Mouse (Mus musculus): ENCODE data around the gene Lama2. TPM values are rescaled to one million over a fixed set of nuclear protein-coding genes. Genes with fewer than 3 reads are reported as not detected.

Gene Lama2
- polyA plus RNA-seq, 2 experiments from 2014 or later = 0.13 TPM; not detected in 1

DNA sequence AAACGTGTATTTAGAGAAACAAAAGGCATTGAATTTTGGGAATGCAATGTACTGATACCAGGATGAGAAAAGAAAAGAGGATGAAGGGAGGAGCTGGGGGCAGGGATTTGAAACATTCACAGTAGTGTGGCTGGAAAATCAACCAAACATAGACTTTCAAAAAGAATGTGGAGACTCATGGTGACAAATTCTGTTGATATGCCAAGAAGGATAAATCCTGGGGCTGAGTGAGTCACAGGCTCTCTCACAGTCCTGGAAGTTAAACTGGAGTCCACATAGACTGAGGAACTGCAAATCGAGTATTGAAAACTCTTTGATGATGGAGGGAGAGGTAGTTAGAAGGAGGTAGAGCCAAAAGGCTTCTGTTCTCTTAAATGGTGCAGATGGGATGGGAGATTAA lies 445.3 kb downstream of the Lama2 start:
- ATAC-seq = no peak

DNA sequence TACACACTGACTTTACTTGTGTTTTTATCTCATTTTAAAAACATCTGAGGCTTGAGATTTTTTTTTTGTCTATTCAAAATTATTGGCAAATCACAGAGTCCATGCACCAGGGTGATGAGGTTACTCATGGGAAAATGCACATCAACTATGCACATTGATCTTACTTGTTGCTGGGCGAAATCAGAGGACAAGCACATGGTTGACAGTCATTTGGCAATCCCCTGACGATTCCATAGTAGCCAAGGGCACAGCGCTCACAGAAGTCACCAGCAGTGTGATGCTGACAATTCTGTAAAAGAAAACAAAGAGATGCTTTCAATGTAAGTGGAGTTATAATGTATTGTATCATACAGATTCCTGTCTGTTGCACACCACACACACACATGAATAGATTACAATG lies 454.8 kb downstream of the Lama2 start:
- ATAC-seq = no peak

DNA sequence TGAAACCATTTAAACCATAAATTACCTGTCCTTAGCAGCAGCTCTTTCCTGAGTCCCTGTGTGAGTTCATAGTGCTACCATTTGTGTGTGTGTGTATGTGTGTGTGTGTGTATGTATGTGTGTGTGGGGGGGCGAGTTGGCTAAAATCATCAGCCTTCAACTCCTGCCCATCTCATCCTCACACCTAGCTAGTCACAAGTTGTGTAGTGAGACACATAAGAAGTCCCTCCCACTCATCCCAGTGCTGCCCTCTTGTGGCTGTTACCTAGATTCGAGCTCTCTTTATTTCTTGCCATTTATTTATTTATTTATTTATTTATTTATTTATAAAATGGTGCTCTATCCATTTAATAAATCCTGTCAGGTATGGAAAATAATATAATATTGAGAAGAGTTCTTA lies 457.2 kb downstream of the Lama2 start:
- ATAC-seq = no peak

DNA sequence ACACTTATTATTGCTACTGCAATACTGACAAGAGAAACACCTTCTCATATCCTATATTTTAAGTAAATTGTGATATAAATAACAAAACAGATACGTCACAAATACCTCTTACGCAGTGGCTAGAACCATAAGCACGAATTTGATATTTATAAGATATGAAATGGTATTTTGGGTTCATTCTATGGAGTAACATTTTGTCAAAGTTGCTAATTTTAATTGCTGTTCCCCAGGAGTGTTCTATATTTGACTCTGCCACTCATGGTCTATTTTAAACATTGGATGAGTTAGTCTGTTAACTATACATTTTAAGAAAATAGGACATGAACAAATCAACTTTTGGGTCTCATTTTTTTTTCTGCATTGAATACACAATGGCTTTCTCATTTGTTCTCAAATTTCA lies 469.3 kb downstream of the Lama2 start:
- no peak for ATAC-seq

DNA sequence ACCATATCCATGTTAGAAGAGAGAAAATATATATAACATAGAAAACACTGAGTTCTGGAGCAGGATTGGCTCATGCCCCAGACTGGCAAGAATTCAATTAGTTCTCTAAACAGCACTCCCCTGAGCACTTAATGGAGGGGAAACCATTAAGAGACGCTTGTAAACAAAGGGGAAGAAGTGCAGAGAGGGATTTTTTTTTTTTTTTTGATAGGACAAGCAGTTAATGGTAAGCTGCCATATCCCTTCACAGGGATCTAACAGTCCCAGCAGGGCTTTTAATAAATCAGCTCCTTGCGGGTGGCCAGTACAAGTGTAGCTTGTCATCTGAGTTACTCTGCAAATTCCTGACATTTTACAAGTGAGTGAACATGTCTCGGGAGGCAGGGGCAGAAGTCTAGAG lies 479.1 kb downstream of the Lama2 start:
- ATAC-seq = no peak

DNA sequence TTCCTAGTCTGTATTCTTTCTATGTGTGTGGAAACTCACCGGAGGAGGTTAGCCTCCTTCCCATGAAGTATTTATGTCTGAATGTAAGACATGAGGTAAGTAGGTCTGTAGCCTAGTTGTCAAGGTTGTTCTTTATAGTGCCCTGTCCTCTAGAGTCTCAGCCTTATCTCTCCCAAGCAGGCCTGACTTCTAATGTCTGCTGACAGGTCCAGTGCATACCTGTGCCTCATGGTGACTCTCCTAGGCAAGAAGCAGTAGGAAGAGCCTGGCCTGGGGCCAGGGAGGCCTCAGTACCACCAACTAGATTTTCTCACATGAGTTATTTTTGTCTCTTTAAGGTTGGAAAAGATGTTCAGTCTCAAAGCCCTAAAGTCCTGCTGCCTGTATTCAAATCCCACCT lies 483.8 kb downstream of the Lama2 start:
- ATAC-seq = no peak

DNA sequence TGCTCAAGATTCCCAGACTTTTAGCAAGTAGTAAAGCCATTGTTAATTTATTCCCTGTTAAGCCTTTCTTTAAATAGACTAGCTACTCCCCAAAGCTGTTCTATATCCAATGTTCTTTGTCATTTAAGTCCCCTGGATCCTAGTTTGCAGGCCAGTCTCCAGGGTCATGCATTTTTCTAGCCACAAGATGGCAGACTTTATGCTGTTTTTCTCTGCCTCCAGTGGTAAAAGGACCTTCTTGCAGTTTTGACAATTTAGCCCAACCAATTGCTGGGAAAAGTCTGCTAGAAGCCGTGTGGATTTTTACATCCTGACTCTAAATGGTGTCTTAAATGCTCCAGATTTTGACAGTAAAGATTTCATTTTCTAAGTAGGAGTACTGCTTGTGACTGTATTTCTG lies 486.4 kb downstream of the Lama2 start:
- ATAC-seq = no peak

DNA sequence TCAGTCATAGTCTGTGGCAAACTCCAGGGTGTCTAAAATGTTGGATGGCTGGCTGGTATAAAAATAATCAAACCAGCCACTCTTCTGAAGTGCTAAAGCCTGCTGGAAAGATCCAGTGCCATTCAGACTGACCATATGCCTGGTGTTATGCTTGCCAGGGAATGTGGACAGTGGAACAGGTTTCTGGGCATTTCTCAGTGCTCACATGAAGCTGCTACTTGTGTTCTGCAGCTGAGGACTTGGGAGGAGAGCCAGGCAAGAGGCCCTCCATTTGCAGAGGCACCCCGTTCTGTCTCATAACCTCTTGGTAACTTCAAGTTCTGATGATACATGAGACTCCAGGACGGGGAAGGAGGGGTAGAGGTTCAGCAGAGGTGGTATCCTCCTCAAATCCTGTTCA lies 492.1 kb downstream of the Lama2 start:
- ATAC-seq = no peak

DNA sequence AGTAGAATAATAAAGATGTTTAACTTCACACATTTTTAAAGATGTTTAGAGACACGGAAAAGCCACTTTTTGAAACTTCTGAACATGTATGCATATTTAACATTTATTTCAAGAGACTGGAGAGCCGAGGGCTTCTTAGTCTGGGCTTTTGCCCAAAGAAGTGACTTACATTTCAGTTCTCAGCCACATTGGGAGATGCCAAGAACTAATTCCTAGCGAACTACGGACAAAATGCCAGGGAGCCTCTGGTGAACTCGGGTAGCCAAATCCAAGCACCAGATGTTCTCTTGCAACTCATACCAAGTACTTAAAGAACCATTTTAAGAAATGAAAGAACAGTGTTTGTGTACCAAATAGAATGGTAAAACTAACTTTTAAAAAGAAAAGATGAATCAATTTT lies 495.8 kb downstream of the Lama2 start:
- ATAC-seq = no peak

DNA sequence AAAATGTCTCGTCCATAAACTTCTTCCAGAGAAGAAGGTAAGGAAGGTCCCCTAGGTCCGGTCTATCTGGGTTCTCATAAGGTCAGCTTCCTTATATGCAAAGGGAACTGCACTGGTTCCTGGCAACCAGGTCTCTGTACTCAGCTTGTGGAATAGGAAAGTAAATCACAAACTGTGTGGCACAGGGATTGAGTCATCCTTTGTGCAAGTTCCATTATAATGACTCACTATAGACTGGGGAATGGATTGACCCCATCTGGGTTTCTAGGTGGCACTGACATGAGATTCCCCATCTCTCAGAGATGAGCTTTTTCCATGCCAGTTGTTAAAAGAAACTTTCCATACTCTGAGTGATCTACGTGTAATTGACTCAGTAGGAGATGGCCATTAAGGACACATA lies 501.7 kb downstream of the Lama2 start:
- no peak for ATAC-seq

DNA sequence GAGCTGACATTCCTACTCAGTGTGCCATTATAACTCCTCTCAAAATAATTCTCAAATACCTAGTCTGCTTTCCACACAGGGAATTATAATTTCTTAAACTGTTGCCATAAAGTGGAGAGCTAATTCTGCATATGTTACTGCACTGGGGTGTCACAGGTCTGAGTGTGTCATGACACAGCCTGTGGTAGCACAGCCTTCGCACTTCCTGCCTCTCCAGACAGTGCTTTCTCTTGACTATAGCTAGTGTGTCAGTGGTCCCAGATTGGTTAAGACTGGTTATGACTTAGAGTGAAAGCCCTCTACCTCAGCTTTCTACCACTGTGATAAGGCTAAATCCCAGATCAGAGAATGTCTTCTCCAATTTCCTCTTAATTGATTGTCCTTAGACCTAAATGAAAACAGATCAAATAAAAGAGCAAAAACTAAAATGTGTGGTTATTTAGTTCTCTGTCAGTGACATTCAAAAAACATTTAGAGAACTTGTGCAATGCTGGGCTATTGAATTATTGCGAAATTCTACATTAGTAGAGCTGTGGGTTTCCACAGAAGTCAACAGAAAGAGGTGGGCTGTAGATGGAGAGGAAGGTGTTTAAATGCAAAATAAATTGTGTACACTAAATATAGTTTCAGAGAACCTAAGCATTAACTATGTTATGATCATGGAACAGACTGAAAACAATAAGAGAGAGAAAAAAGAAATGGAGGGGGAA lies 502.5 kb downstream of the Lama2 start:
- ATAC-seq = no peak

DNA sequence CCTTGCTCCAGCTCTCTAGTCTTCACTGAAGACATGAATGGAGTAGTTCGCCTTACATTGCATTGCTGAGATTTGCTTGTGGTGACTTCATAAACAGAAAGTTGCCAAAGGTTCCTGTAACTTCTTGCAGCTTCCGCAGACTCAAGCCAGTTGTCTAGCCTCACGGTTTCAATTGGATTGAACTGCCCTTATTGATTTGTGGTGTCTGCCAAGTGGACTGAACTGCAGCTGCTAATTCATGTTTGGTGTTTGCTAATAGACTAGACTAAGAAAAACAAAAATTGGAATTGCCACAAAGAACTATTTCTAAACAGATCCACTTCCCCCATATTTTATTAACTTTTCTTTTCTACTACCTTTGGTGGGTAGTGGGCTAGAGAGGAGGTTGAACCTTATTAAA lies 505.4 kb downstream of the Lama2 start:
- no peak for ATAC-seq

DNA sequence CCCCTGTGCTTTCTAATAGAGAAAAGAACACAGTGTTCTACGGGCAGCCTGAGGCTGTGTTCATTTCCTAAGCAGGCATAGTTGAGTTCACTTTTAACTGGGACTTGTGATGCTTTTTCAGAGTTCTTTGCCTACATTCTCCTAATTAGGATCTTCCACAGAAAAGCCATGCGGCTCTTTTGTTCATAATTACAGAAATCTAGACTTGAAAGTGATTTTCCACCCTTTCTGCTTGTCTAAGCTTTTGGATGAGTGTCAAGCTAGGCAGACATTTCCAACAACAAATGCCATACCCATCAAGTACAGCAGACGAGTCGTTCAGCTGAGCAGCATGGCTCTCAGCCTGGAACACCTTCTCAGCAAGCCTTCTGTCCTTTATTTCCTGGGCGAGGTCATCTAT lies 515.7 kb downstream of the Lama2 start:
- ATAC-seq = no peak

DNA sequence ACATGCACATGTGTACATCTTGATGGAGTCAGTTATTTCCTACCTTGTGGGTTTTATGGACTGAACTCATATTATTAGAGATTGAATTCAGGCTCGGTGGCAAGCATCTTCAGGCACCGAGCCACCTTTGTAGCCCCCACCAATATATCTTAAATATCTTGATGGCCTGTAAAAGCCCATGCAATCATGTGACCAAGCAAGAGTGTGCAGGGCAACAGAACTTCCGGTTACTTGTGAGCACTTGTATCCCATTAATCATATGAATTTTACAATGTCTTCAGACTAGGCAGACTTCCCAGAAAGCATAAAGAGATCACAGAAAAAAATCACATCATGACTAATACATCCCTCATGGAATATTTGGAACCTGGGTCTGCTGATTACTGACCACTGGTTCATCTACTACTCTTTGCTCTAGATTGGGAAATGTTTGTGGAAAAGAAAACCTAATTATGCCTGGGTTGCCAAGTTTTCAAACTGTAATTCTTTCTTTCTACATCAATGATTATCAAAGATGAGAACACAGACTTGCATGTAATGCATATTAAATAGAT lies 517.7 kb downstream of the Lama2 start:
- ATAC-seq = no peak

DNA sequence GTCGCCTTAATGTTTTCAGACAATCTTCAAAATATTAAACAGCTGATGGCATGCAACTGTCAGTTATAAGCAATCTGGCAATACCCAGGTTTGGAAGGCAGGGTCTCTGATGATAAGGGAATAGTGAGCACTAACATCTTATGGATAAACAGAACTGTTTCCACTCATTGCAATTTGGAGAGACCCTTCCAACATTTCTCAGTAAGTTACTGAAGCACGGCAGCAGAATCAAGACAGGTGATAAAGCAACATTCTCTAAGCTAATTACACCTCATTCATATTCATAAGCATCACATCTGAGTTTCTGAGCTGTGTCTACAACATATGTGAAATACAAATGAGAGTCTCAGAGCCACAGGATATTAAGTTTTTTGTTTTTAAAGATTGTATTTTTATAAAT lies 542.4 kb downstream of the Lama2 start:
- no peak for ATAC-seq

DNA sequence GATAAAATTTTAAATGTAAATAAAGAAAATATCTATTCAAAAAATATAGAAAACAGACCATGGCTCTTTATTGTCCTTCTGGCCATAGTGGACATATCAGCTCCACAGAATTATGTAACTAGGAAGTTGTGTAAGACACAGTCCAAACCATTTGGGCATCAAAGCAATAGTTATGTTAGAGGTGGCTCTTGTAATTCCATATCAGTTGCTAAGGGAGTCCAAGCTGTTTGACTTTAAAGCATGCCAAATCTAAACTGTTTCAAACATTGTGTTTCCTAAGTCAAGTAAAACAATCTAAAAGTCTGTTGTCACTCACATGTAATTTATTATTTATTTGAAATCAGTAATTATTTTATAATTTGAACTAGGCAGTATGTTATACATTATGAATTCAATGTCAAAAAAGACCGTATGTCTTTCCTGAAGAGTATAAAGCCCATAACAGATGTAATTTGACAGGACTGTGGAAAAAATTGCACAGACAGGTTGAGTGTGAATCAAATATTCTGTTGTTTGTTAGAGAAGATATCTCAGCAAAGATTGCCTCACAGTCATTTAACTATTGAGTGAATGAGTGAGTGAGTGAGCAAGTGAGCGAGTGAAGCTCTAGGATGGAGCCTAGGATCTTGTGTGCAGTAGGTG lies 550.6 kb downstream of the Lama2 start:
- ATAC-seq = no peak

DNA sequence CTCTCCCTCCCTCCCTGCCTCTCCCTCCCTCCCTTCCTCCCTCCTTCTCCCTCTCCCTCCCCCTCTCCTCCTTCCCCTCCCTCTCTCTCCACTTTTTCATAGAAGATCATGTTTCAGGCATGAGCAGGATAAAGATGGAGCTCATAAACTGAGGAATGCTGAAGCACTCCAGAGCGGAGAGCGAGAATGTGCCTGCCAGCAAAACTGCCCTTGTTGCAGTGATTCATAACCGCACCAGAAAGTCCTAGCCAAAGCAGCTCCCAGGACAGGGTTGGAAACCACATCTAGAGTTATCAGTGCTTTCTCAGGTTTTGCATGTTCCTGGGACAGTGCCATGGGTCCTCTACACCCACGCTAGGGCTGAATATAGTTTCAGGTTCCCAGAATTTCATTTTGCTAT lies 555.9 kb downstream of the Lama2 start:
- no peak for ATAC-seq

DNA sequence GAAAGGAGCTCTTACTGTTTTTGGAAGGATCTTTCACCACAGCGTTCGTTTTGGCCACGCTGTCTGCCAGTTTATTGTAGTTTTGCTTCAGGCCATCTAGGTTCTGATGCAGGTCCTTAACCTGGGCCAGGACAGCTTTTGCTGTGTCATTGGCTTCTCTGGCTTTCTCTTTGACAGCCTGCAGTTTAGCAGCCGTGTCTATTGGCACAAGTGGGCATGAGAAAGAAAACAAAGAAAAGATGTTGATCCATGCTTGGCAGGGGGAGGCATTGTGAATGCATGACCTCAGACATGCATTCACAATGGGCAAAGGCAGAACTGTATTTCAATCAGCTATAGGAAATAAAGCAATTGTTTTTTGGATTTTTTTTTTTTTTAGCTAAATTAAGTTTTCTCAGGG lies 565.1 kb downstream of the Lama2 start:
- ATAC-seq = no peak

DNA sequence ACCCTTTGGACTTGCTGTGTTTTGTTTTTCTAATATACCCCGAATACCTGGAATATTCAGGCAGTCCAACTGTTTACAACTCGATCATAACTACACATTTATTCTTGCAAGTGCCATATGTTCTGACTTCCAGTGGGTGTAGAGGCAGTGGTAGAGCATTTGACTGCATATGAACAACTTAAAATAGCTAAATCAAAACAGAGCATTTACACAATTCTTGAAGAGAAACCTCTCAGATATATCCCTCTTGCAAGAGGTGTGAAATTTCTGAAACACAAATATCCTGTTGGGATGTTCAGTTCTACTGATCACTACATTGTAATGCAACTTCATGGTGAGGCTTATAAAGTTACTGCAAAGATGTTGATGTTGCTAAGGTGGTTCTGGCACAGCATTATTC lies 572.4 kb downstream of the Lama2 start:
- no peak for ATAC-seq

DNA sequence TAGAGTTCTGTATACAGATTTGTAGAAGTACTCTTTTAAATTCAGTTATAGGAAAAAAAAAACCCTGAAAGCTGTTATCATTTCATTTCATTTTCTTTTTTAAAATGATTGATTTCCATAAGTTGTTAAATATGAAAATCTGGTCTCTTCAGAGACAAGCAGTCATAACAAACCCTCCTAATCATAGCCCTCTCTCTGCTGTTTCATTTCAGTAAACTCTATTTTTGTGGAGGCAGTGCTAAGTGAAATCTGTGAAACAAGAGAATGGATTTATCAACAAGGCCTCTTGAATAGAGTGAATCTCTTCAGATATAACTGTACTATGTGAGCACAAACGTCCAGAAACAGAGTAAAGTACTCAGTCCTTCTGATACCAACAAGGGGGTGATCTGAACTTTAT lies 577.7 kb downstream of the Lama2 start:
- no peak for ATAC-seq

DNA sequence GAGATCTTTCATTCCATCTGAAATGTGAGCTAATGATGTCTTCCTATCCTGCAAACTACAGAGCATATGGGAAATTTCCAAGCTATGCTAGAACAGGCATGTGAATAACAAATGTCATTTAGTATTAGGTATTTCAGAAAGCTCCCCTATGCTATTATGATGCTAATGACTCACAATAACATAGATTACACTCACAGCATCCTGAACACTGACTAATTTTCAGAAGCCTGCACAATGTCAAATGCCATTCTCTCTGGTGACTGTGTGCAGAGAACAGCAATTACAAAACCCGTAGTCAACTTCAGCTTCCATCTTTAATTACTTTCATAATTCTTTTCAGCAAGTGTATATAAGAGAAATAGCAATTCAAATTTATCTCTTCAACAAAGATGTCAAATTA lies 596.9 kb downstream of the Lama2 start:
- no peak for ATAC-seq

DNA sequence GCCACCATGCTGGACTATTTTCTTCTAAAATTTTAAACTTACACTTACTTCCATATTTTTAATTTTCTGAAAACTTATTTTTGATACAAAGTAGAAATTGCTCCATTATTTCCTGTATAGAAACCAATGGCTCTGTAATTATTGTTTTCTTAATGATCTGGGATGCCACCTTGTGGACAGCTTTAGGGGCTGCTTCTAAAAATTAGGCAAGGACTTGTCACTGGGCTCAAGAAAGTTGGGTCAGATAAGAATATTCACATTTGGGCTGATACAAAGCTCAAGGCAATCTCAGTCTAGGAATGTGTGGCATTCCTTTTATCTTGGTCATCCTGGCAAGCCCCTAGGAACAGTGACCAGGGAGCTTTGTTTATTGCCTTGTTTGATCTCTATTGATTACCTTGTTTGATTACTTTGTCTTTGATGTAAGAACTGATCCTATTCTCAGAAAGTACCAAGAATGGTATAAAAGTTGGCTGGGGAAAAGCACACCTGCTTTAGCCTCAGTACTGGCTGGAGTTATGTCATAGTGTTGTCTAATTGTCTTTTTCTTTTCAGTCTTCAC lies 606.7 kb downstream of the Lama2 start:
- ATAC-seq = no peak

DNA sequence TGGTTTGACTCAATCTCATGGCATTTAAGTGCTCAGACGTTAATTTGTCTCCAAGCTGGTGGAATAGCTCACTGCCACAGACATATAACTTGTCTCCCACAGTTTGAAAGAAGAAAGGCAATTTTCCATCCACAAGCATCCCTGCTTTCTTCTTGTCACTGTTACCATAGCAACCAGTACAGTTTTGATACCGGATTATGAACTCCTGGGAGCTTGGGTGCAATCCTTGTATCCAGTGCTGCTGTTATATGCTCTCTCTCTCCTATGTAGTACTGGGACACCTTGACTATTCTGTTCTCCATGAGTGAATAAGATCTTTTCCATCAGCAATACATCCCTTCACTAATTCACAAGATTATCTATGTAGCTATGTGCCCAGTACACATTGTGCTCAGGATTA lies 612.2 kb downstream of the Lama2 start:
- no peak for ATAC-seq

DNA sequence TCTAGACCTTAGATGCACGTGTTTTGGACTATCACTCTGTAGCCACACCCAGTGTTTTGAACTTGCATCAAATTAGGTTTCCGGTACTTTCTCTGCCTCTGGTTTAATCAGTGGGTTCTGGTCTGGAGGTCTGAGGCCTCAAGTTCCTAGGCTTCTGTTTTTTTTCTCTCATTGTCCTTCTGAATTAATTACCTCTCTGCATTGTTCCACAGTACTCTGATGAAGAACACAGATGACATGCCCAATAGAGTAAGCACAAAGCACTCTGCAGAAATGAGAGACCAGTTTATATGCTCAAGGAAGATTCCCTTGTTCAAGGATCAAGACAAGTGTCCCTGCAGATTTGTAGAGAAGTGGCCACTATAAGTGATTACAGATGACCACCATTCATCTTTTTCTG lies 613.8 kb downstream of the Lama2 start:
- no peak for ATAC-seq

All from CD4-positive, CD25-positive, alpha-beta regulatory T cell, adult 4 months (primary cell).